Mouse (Mus musculus) cortical plate, adult 2 months (tissue): ENCODE measurements around the gene Eipr1. TPM values are rescaled to one million over a fixed set of nuclear protein-coding genes. Genes with fewer than 3 reads are reported as not detected.

ENCODE experiments used
- H3K27ac ChIP-seq: fragments of 200-500 bp; 2 replicates; pipeline ENCODE4 v1.5.1; 2012; ENCODE audit warnings: low read length, control low read depth, inconsistent platforms; ENCODE audit not compliant: insufficient read depth
- H3K4me1 ChIP-seq: fragments of 200-500 bp; 2 replicates; pipeline ENCODE4 v1.6.1; 2011; ENCODE audit warnings: low read length; ENCODE audit not compliant: control insufficient read depth, insufficient read depth
- H3K4me3 ChIP-seq: fragments of 200-500 bp; 2 replicates; pipeline ENCODE4 v1.5.1; 2011; ENCODE audit warnings: mild to moderate bottlenecking, low read length, control low read depth; ENCODE audit not compliant: insufficient read depth
- CTCF ChIP-seq: fragments of 200-500 bp; IDR thresholded peaks from 2 replicates; pipeline ENCODE4 v1.5.1; 2011; ENCODE audit warnings: mild to moderate bottlenecking, control low read depth, low read length; ENCODE audit not compliant: insufficient read depth; ENCODE audit errors: extremely low read depth
- POLR2A ChIP-seq: fragments of 200-500 bp; IDR thresholded peaks from 2 replicates; pipeline ENCODE4 v1.6.1; 2011; ENCODE audit warnings: mild to moderate bottlenecking, low read length, control low read depth; ENCODE audit not compliant: insufficient read depth; ENCODE audit errors: extremely low read depth
- polyA plus RNA-seq: library from polyadenylated mRNA; depleted of rRNA; stranded (reverse); fragments of >200 nt; gene quantifications from 2 replicates; pipeline ENCODE4 v1.2.3, GENCODE M21; 2012

Gene Eipr1
- polyA plus RNA-seq, 1 experiment = 60.1 TPM

- H3K27ac ChIP-seq = no peak overlapping the region
- H3K4me3 ChIP-seq = no peak overlapping the region
- H3K4me1 ChIP-seq = peaks cover 5% of the 10 kb centered on the region
- TF ChIP-seq CTCF (no peak), POLR2A (no peak)
Measured at GRCm38 (mm10) chr12:28809756-28810337, 58.2 kb downstream of the Eipr1 start.

GRCm38 (mm10) chr12:28816681-28817426 is 65.3 kb downstream of the Eipr1 start:
- TF ChIP-seq POLR2A (no peak), CTCF (no peak)
- Histone ChIP-seq H3K27ac (no peak overlapping the region), H3K4me3 (no peak overlapping the region), H3K4me1 (peaks cover 8% of the 10 kb centered on the region)

- H3K4me1 ChIP-seq = peaks cover 8% of the 10 kb centered on the region
- no peak overlapping the region for H3K27ac ChIP-seq
- no peak overlapping the region for H3K4me3 ChIP-seq
- no peak for TF ChIP-seq POLR2A
Measured at GRCm38 (mm10) chr12:28817427-28817752, 65.8 kb downstream of the Eipr1 start.

- Histone ChIP-seq H3K4me1 (peaks cover 8% of the 10 kb centered on the region), H3K27ac (no peak overlapping the region; the same call in 1 of the 2 replicates), H3K4me3 (no peak overlapping the region)
- TF ChIP-seq CTCF (no peak), POLR2A (no peak)
Measured at GRCm38 (mm10) chr12:28817891-28818290, 66.3 kb downstream of the Eipr1 start.

GRCm38 (mm10) chr12:28823518-28823917 is 71.9 kb downstream of the Eipr1 start:
- Histone ChIP-seq H3K4me1 (no peaks in the 10 kb centered on the region; the same call in 1 of the 2 replicates), H3K27ac (no peak overlapping the region), H3K4me3 (no peak overlapping the region)
- TF ChIP-seq CTCF (no peak), POLR2A (no peak)

- H3K4me3 ChIP-seq = no peak overlapping the region
- TF ChIP-seq POLR2A (no peak), CTCF (peak; percentile 44)
- H3K27ac ChIP-seq = no peak overlapping the region
- no peaks in the 10 kb centered on the region for H3K4me1 ChIP-seq
Measured at GRCm38 (mm10) chr12:28829502-28829901, 77.9 kb downstream of the Eipr1 start.

GRCm38 (mm10) chr12:28830471-28830870 is 78.9 kb downstream of the Eipr1 start:
- H3K4me3 ChIP-seq = no peak overlapping the region
- H3K4me1 ChIP-seq = peaks cover 2% of the 10 kb centered on the region; the same call in 1 of the 2 replicates
- no peak overlapping the region for H3K27ac ChIP-seq
- TF ChIP-seq POLR2A = no peak
- TF ChIP-seq CTCF = no peak

- TF ChIP-seq CTCF (peak; percentile 88), POLR2A (no peak)
- Histone ChIP-seq H3K27ac (no peak overlapping the region), H3K4me3 (no peak overlapping the region)
Measured at GRCm38 (mm10) chr12:28831066-28831733, 79.6 kb downstream of the Eipr1 start.

GRCm38 (mm10) chr12:28834266-28834665 is 82.7 kb downstream of the Eipr1 start:
- no peak overlapping the region for H3K27ac ChIP-seq
- H3K4me1 ChIP-seq = peaks cover 8% of the 10 kb centered on the region
- no peak overlapping the region for H3K4me3 ChIP-seq
- TF ChIP-seq CTCF (no peak), POLR2A (no peak)

More at GRCm38 (mm10) chr12:28831066-28831733, 79.6 kb downstream of the Eipr1 start:
- peaks cover 2% of the 10 kb centered on the region; the same call in 1 of the 2 replicates for H3K4me1 ChIP-seq
